Mouse (Mus musculus) left cerebral cortex, postnatal 14 days (tissue): ENCODE measurements at regions not wholly inside any gene's neighbourhood (a gene's known extent, or its start where the extent isn't known, plus 50 kb on each side); places are given as distances from the start of the nearest gene placed in this dataset.
"Not testable (repeated sequence)": the region's sequence is repeated elsewhere in the genome, so short reads cannot be mapped to it uniquely, and the experiment has no call there.

Experiments used
- DNase-seq, 2 experiments: peaks; one replicate each; pipeline ENCODE4 v3.0.0; 2021 to 2022; ENCODE audit warnings: low spot score in 2 of 2, mixed read lengths in 1 of 2
- intact Hi-C: fragments of 180-260 bp; cut with DNase I; formaldehyde crosslinking; loops from one replicate; pipeline ENCODE4 v1.15.1; 2025

- intact Hi-C loops: no loop called here
- DNase-seq: no peak
These were observed 172.7 kb upstream of the Cntnap5b start for GRCm38 (mm10) chr1:99599696-99600489.

GRCm38 (mm10) chr1:99605213-99605612 is 167.4 kb upstream of the Cntnap5b start:
- DNase-seq: no peak
- intact Hi-C loops: no loop called here

GRCm38 (mm10) chr1:99619221-99619620 is 153.3 kb upstream of the Cntnap5b start:
- intact Hi-C loops: no loop called here
- DNase-seq: no peak

GRCm38 (mm10) chr1:99630971-99631370 is 141.6 kb upstream of the Cntnap5b start:
- intact Hi-C loops, DNase-seq: not testable (repeated sequence)

- intact Hi-C loops: no loop called here
These were observed 108.9 kb upstream of the Cntnap5b start for GRCm38 (mm10) chr1:99663641-99664040.

GRCm38 (mm10) chr1:99679980-99680379 is 92.6 kb upstream of the Cntnap5b start:
- no peak for DNase-seq
- intact Hi-C loops: no loop called here

More at GRCm38 (mm10) chr1:99663641-99664040, 108.9 kb upstream of the Cntnap5b start:
- DNase-seq: no peak

- no peak for DNase-seq
- intact Hi-C loops: no loop called here
These were observed 75.5 kb upstream of the Cntnap5b start for GRCm38 (mm10) chr1:99697089-99697488.

GRCm38 (mm10) chr1:99714912-99715311 is 57.7 kb upstream of the Cntnap5b start:
- intact Hi-C loops: no loop called here
- DNase-seq: peak; percentile 5 to 9

GRCm38 (mm10) chr1:99716266-99716665 is 56.3 kb upstream of the Cntnap5b start:
- intact Hi-C loops: no loop called here
- DNase-seq: no peak
